Mouse (Mus musculus): Measurements from ENCODE around the gene Zfp276. TPM values are rescaled to one million over a fixed set of nuclear protein-coding genes. Genes with fewer than 3 reads are reported as not detected.

Gene Zfp276
- 10 to 100 TPM; 35.2 to 40.2 TPM for total RNA-seq (2023)

GRCm38 (mm10) chr8:123254099-123254885 lies at the start of gene Zfp276, which contains the start of gene Vps9d1:
Zfp276 (plus strand) TSS chr8:123254195.
Vps9d1 (minus strand) TSS chr8:123254348.

GRCm38 (mm10) chr8:123212321-123213117 lies 41.5 kb upstream of the Zfp276 start, which contains the start of the genes Chmp1a and Spata33:
Chmp1a (minus strand) TSS chr8:123212763.
Spata33 (plus strand) TSS chr8:123212832.

GRCm38 (mm10) chr8:123224278-123225266 lies 29.4 kb upstream of the Zfp276 start, which contains the start of gene Cdk10:
Cdk10 (plus strand) TSS chr8:123224842.

GRCm38 (mm10) chr8:123235520-123236497 lies 18.2 kb upstream of the Zfp276 start, which contains the start of gene Spata2l:
Spata2l (minus strand) TSS chr8:123236233.

GRCm38 (mm10) chr8:123318467-123318911 lies 64.5 kb downstream of the Zfp276 start, which contains the start of gene Fanca:
Fanca (minus strand) TSS chr8:123318576.

Other genes starting within 250 kb of the Zfp276 start
- gene Ankrd11, start 211.9 kb upstream of the Zfp276 start, total RNA-seq (2023): 100 to 1,000 TPM; 315 to 332 TPM
- 10 to 100 TPM; 64.1 to 68.2 TPM for gene Spg7, start 191.3 kb upstream of the Zfp276 start, total RNA-seq (2023)
- gene Rpl13, start 151.8 kb upstream of the Zfp276 start, total RNA-seq (2023): 1,000 to 10,000 TPM; 1,793 to 1,834 TPM
- gene Cpne7, start 136.8 kb upstream of the Zfp276 start, total RNA-seq (2023): 1 to 10 TPM; 2.4 to 4.4 TPM
- gene Sult5a1, start 95.9 kb upstream of the Zfp276 start, total RNA-seq (2023): not detected
- not detected for gene Dpep1, start 68.0 kb upstream of the Zfp276 start, total RNA-seq (2023)
- 10 to 100 TPM; 66.2 to 94.1 TPM for gene Chmp1a, start 41.4 kb upstream of the Zfp276 start, total RNA-seq (2023)
- gene Spata33, start 41.4 kb upstream of the Zfp276 start, total RNA-seq (2023): not detected
- 10 to 100 TPM; 56.3 to 72.4 TPM for gene Cdk10, start 29.4 kb upstream of the Zfp276 start, total RNA-seq (2023)
- gene Spata2l, start 18.0 kb upstream of the Zfp276 start, total RNA-seq (2023): 10 to 100 TPM; 10.6 to 14.3 TPM
- 10 to 100 TPM; 31.2 to 33.0 TPM for gene Vps9d1, start 153 bp downstream of the Zfp276 start, total RNA-seq (2023)
- gene Fanca, start 64.4 kb downstream of the Zfp276 start, total RNA-seq (2023): 1 to 10 TPM; 9.8 TPM
- not detected for gene Spire2, start 78.5 kb downstream of the Zfp276 start, total RNA-seq (2023)
- gene Tcf25, start 119.6 kb downstream of the Zfp276 start, total RNA-seq (2023): 100 to 1,000 TPM; 195 to 202 TPM
- under 1 TPM; 0.58 to 0.86 TPM for gene Mc1r, start 152.9 kb downstream of the Zfp276 start, total RNA-seq (2023)
- gene Tubb3, start 157.2 kb downstream of the Zfp276 start, total RNA-seq (2023): 1 to 10 TPM; 1.2 to 1.5 TPM
- gene Def8, start 169.3 kb downstream of the Zfp276 start, total RNA-seq (2023): 10 to 100 TPM; 13.8 to 20.9 TPM
- 10 to 100 TPM; 45.9 to 49.9 TPM for gene Afg3l1, start 223.7 kb downstream of the Zfp276 start, total RNA-seq (2023)